Mouse (Mus musculus) adrenal gland, adult 2 months (tissue): ENCODE results near the gene Zfp523. TPM values are rescaled to one million over a fixed set of nuclear protein-coding genes. Genes with fewer than 3 reads are reported as not detected.

Source experiments
- DNase-seq: peaks from one replicate; pipeline ENCODE4 v3.0.0; 2021
- long read RNA-seq: library from polyadenylated mRNA; stranded (forward); transcript quantifications from one replicate; pipeline ENCODE4 v2.0.0, GENCODE M21; 2021
- polyA plus RNA-seq: library from polyadenylated mRNA; depleted of rRNA; stranded (reverse); fragments of >200 nt; gene quantifications from 2 replicates; pipeline ENCODE4 v1.2.3, GENCODE M21; 2012; rRNA removed
- total RNA-seq, 2 experiments: library from RNA; stranded (reverse); gene quantifications; 2 replicates each; pipeline ENCODE4 v1.2.3; 2021

The Zfp523 gene
- total RNA-seq (10 to 100 TPM; 31.3 to 39.2 TPM), polyA plus RNA-seq (118 and 122 TPM in 2 replicates)
- long read RNA-seq, transcript Zfp523-202 (14 exons, 2,864 nt): major isoform, 39 of 68 reads
- long read RNA-seq, partial matches to known transcripts: 8 of 68 reads
- long read RNA-seq, other reads (novel, unspliced or antisense): 20 of 68 reads

GRCm38 (mm10) chr17:28176775-28177539, at the start of gene Zfp523:
Zfp523 (plus strand) TSS chr17:28177129.
- peak; percentile 93 for DNase-seq

- no peak for DNase-seq
Measured at GRCm38 (mm10) chr17:28129796-28130195, 47.1 kb upstream of the Zfp523 start.

- DNase-seq: no peak
Measured at GRCm38 (mm10) chr17:28130391-28131125, 46.4 kb upstream of the Zfp523 start.

- no peak for DNase-seq
Measured at GRCm38 (mm10) chr17:28131156-28131555, 45.8 kb upstream of the Zfp523 start.

- peak; percentile 45 for DNase-seq
Measured at GRCm38 (mm10) chr17:28133193-28133592, 43.7 kb upstream of the Zfp523 start.

GRCm38 (mm10) chr17:28135496-28135895, 41.4 kb upstream of the Zfp523 start:
- peak; percentile 80 for DNase-seq

GRCm38 (mm10) chr17:28136266-28136665, 40.7 kb upstream of the Zfp523 start:
- DNase-seq: peak; percentile 77

- no peak for DNase-seq
Measured at GRCm38 (mm10) chr17:28138013-28138412, 38.9 kb upstream of the Zfp523 start.

- DNase-seq: no peak
Measured at GRCm38 (mm10) chr17:28138685-28139084, 38.2 kb upstream of the Zfp523 start.

- DNase-seq: peak; percentile 76
Measured at GRCm38 (mm10) chr17:28140431-28141204, 36.3 kb upstream of the Zfp523 start.

GRCm38 (mm10) chr17:28141205-28141650, 35.7 kb upstream of the Zfp523 start:
- DNase-seq: no peak

GRCm38 (mm10) chr17:28141771-28142699, 34.9 kb upstream of the Zfp523 start, which contains the start of gene Scube3:
Scube3 (plus strand) TSS chr17:28142141.
- peak; percentile 68 for DNase-seq

GRCm38 (mm10) chr17:28142700-28143610, 34.0 kb upstream of the Zfp523 start:
- DNase-seq: peak; percentile 49

- no peak for DNase-seq
Measured at GRCm38 (mm10) chr17:28143751-28144150, 33.2 kb upstream of the Zfp523 start.

- no peak for DNase-seq
Measured at GRCm38 (mm10) chr17:28144241-28144640, 32.7 kb upstream of the Zfp523 start.

- DNase-seq: no peak
Measured at GRCm38 (mm10) chr17:28148288-28148687, 28.6 kb upstream of the Zfp523 start.

GRCm38 (mm10) chr17:28149734-28150133, 27.2 kb upstream of the Zfp523 start:
- DNase-seq: no peak

- no peak for DNase-seq
Measured at GRCm38 (mm10) chr17:28150456-28150855, 26.5 kb upstream of the Zfp523 start.

GRCm38 (mm10) chr17:28153095-28153494, 23.8 kb upstream of the Zfp523 start:
- no peak for DNase-seq

GRCm38 (mm10) chr17:28154970-28155369, 22.0 kb upstream of the Zfp523 start:
- no peak for DNase-seq
